1 mouse cellular context compared by ENCODE assay signal in genomic region chr19:47852131-47852530, GRCm38 (mm10). TPM values are rescaled to one million over a fixed set of nuclear protein-coding genes. Genes with fewer than 3 reads are reported as not detected.
"Had no signal": no experiment of that assay in that cellular context is flagged by ENCODE, and none has a peak within 500 bp of the region (broad histone marks: within the 10 kb centered on the region; RNA-seq: fewer than 3 reads in every experiment).

No protein-coding gene starts in this region.

RNA-seq across cellular contexts. Expression of gene Gsto2, which starts 13.2 kb away (rescaled TPM):
- polyA plus RNA-seq: small intestine, adult 2 months had no signal
